Mouse (Mus musculus) olfactory bulb, adult 2 months (tissue): Measurements from ENCODE around the gene Eif3k. TPM values are rescaled to one million over a fixed set of nuclear protein-coding genes. Genes with fewer than 3 reads are reported as not detected.

Experiments
- H3K27ac ChIP-seq: fragments of 200-500 bp; 2 replicates; pipeline ENCODE4 v1.5.1; 2012; ENCODE audit warnings: low read depth, low read length; ENCODE audit not compliant: insufficient read depth
- H3K4me1 ChIP-seq: fragments of 200-500 bp; 2 replicates; pipeline ENCODE4 v1.6.1; 2012; ENCODE audit warnings: low read length; ENCODE audit not compliant: control insufficient read depth, insufficient read depth
- H3K4me3 ChIP-seq: fragments of 200-500 bp; 2 replicates; pipeline ENCODE4 v1.5.1; 2012; ENCODE audit warnings: mild to moderate bottlenecking, low read depth, low read length, moderate library complexity; ENCODE audit not compliant: insufficient read depth
- CTCF ChIP-seq: fragments of 200-500 bp; IDR thresholded peaks from 2 replicates; pipeline ENCODE4 v1.5.1; 2012; ENCODE audit warnings: low read depth, mild to moderate bottlenecking, low read length, moderate library complexity; ENCODE audit not compliant: insufficient read depth
- POLR2A ChIP-seq: fragments of 200-500 bp; IDR thresholded peaks from 2 replicates; pipeline ENCODE4 v1.6.1; 2012; ENCODE audit warnings: mild to moderate bottlenecking, low read depth, low read length, moderate library complexity; ENCODE audit not compliant: insufficient read depth
- WGBS: fragments of 180-500 bp; shearing (Covaris S2); methylation state at CpG from one replicate; pipeline ENCODE4 v1.1.7; 2018; 5-methylcytosine and 5-hydroxymethylcytosine counted together
- polyA plus RNA-seq: library from polyadenylated mRNA; stranded (reverse); fragments of >200 nt; gene quantifications from 2 replicates; pipeline ENCODE4 v1.2.4, GENCODE M21; 2012; ENCODE audit warnings: low replicate concordance; ENCODE audit not compliant: missing spikeins, insufficient read depth, insufficient read length

The Eif3k gene
- polyA plus RNA-seq, result not detected in 2 replicates

- Histone ChIP-seq H3K27ac (peak within 1 kb of the TSS; percentile 18; the same call in 1 of the 2 replicates), H3K4me1 (peaks cover 14% of the 10 kb centered on the region), H3K4me3 (peak within 1 kb of the TSS; percentile 64)
- whole genome bisulfite sequencing, result under 1% methylated on average over 36 of the region's 36 CpGs
- TF ChIP-seq POLR2A, result peak; percentile 20; the same call in 1 of the 2 replicates
- no peak for TF ChIP-seq CTCF
These were observed at the start of gene Eif3k, which contains the start of gene Map4k1 for GRCm38 (mm10) chr7:28981651-28982273. Eif3k (minus strand) TSS chr7:28981864. Map4k1 (plus strand) TSS chr7:28982050.

GRCm38 (mm10) chr7:29029690-29030656, 48.3 kb upstream of the Eif3k start:
- Histone ChIP-seq H3K27ac (no peak overlapping the region), H3K4me3 (no peak overlapping the region), H3K4me1 (no peaks in the 10 kb centered on the region)
- 90% methylated on average over 14 of the region's 14 CpGs for WGBS
- no peak for TF ChIP-seq POLR2A
- TF ChIP-seq CTCF, result no peak

GRCm38 (mm10) chr7:29028761-29029160, 47.1 kb upstream of the Eif3k start:
- WGBS, result 85% methylated on average over 6 of the region's 6 CpGs
- Histone ChIP-seq H3K27ac (no peak overlapping the region), H3K4me1 (no peaks in the 10 kb centered on the region), H3K4me3 (no peak overlapping the region)
- TF ChIP-seq CTCF (no peak), POLR2A (no peak)

GRCm38 (mm10) chr7:29026811-29027210, 45.1 kb upstream of the Eif3k start:
- TF ChIP-seq CTCF, result no peak

GRCm38 (mm10) chr7:29026195-29026594, 44.5 kb upstream of the Eif3k start:
- no peak overlapping the region for H3K27ac ChIP-seq
- H3K4me1 ChIP-seq, result no peaks in the 10 kb centered on the region
- 84% methylated on average over 5 of the region's 5 CpGs for WGBS
- H3K4me3 ChIP-seq, result no peak overlapping the region
- TF ChIP-seq POLR2A (no peak), CTCF (no peak)

More at GRCm38 (mm10) chr7:29026811-29027210, 45.1 kb upstream of the Eif3k start:
- no peak overlapping the region for H3K27ac ChIP-seq
- WGBS, result 70% methylated on average over 4 of the region's 4 CpGs
- no peaks in the 10 kb centered on the region for H3K4me1 ChIP-seq
- no peak overlapping the region for H3K4me3 ChIP-seq

GRCm38 (mm10) chr7:29025566-29025965, 43.9 kb upstream of the Eif3k start:
- H3K27ac ChIP-seq, result no peak overlapping the region
- no peak overlapping the region for H3K4me3 ChIP-seq
- TF ChIP-seq CTCF (no peak), POLR2A (no peak)
- WGBS, result 78% methylated on average over 7 of the region's 7 CpGs
- H3K4me1 ChIP-seq, result no peaks in the 10 kb centered on the region

- H3K27ac ChIP-seq, result no peak overlapping the region
- no peak overlapping the region for H3K4me3 ChIP-seq
- TF ChIP-seq CTCF, result no peak
- TF ChIP-seq POLR2A, result no peak
- peaks cover 8% of the 10 kb centered on the region for H3K4me1 ChIP-seq
- WGBS, result 96% methylated on average over 8 of the region's 8 CpGs
These were observed 41.9 kb upstream of the Eif3k start for GRCm38 (mm10) chr7:29023514-29023913.

- H3K4me3 ChIP-seq, result no peak overlapping the region
- peaks cover 8% of the 10 kb centered on the region for H3K4me1 ChIP-seq
- WGBS, result 83% methylated on average over 8 of the region's 8 CpGs
- no peak overlapping the region for H3K27ac ChIP-seq
- TF ChIP-seq CTCF (no peak), POLR2A (no peak)
These were observed 40.8 kb upstream of the Eif3k start for GRCm38 (mm10) chr7:29022479-29022878.
